Mouse (Mus musculus) C2C12 (cell line): ENCODE results near the gene Cacna1c.

Experiments
- CTCF ChIP-seq: IDR thresholded peaks from one replicate; pipeline ENCODE4 v1.5.1; 2011; ENCODE audit not compliant: control insufficient read depth, insufficient read depth, insufficient read length
- FOSL1 ChIP-seq: IDR thresholded peaks from one replicate; pipeline ENCODE4 v1.8.0; 2011; ENCODE audit warnings: mild to moderate bottlenecking, low read length; ENCODE audit not compliant: poor library complexity, insufficient read depth, severe bottlenecking
- MAX ChIP-seq: IDR thresholded peaks from one replicate; pipeline ENCODE4 v1.6.1; 2011; ENCODE audit warnings: mild to moderate bottlenecking, control low read depth
- MYOD1 ChIP-seq: IDR thresholded peaks from one replicate; pipeline ENCODE4 v1.6.1; 2011; ENCODE audit warnings: low read depth; ENCODE audit not compliant: control insufficient read depth, insufficient read length
- MYOG ChIP-seq: IDR thresholded peaks from one replicate; pipeline ENCODE4 v1.6.1; 2011; ENCODE audit not compliant: control insufficient read depth, insufficient read length; ENCODE audit errors: extremely low read depth
- USF1 ChIP-seq: IDR thresholded peaks from one replicate; pipeline ENCODE4 v1.6.1; 2011; ENCODE audit warnings: low read depth, mild to moderate bottlenecking, control low read depth, moderate library complexity

- TF ChIP-seq MAX (no peak), USF1 (no peak), CTCF (no peak), FOSL1 (no peak), MYOD1 (no peak), MYOG (no peak)
Observed at GRCm38 (mm10) chr6:119051721-119052120, 144.5 kb downstream of the Cacna1c start.
